Mouse (Mus musculus) neural tube, embryonic 12.5 days (tissue): ENCODE measurements around the gene Nrxn1. TPM values are rescaled to one million over a fixed set of nuclear protein-coding genes. Genes with fewer than 3 reads are reported as not detected.

Experiments
- ATAC-seq: fragments of 200-750 bp; cut with Nextera tagmentation; 2 replicates; pipeline ENCODE4 v1.8.0; 2017; ENCODE audit warnings: low read depth, mild to moderate bottlenecking, moderate TSS enrichment, moderate library complexity; ENCODE audit not compliant: low FRiP score
- H3K27ac ChIP-seq: fragments of 300-500 bp; sonication (generic); 2 replicates; pipeline ENCODE4 v1.5.1; 2016
- H3K27me3 ChIP-seq: fragments of 300-500 bp; sonication (generic); replicated peaks from 2 replicates; pipeline ENCODE4 v1.6.1; 2016; ENCODE audit warnings: mild to moderate bottlenecking
- H3K36me3 ChIP-seq: fragments of 300-500 bp; sonication (generic); 2 replicates; pipeline ENCODE4 v1.6.1; 2016; ENCODE audit warnings: mild to moderate bottlenecking
- H3K4me1 ChIP-seq: fragments of 300-500 bp; sonication (generic); 2 replicates; pipeline ENCODE4 v1.6.1; 2016
- H3K4me2 ChIP-seq: fragments of 300-500 bp; sonication (generic); replicated peaks from 2 replicates; pipeline ENCODE4 v1.6.1; 2016; ENCODE audit warnings: mild to moderate bottlenecking
- H3K4me3 ChIP-seq: fragments of 300-500 bp; sonication (generic); 2 replicates; pipeline ENCODE4 v1.5.1; 2016
- H3K9ac ChIP-seq: fragments of 300-500 bp; sonication (generic); 2 replicates; pipeline ENCODE4 v1.6.1; 2016; ENCODE audit warnings: mild to moderate bottlenecking
- H3K9me3 ChIP-seq: fragments of 300-500 bp; sonication (generic); 2 replicates; pipeline ENCODE4 v1.6.1; 2016; ENCODE audit warnings: mild to moderate bottlenecking
- WGBS: fragments of 180-500 bp; shearing (Covaris S2); methylation state at CpG from one replicate; pipeline ENCODE4 v1.1.7; 2016; 5-methylcytosine and 5-hydroxymethylcytosine counted together
- polyA plus RNA-seq: library from polyadenylated mRNA; unstranded; fragments of >200 nt; fragmentation: Nextera tagmentation; extraction: Ambion mirVana; gene quantifications from 2 replicates; pipeline ENCODE4 v1.2.1, GENCODE M21; 2016

The Nrxn1 gene
- polyA plus RNA-seq, 1 experiment from 2014 or later = 62.1 TPM

GRCm38 (mm10) chr17:90122796-90123481, 969.9 kb downstream of the Nrxn1 start:
- Histone ChIP-seq H3K27me3 (no peaks in the 10 kb centered on the region), H3K36me3 (no peaks in the 10 kb centered on the region), H3K9ac (no peak overlapping the region), H3K9me3 (no peaks in the 10 kb centered on the region), H3K4me3 (no peak overlapping the region), H3K4me2 (no peak overlapping the region), H3K27ac (no peak overlapping the region), H3K4me1 (no peaks in the 10 kb centered on the region)
- 91% methylated on average over 5 of the region's 5 CpGs for WGBS
- ATAC-seq = no peak

- Histone ChIP-seq H3K4me2 (no peak overlapping the region), H3K36me3 (no peaks in the 10 kb centered on the region), H3K27me3 (no peaks in the 10 kb centered on the region), H3K9ac (no peak overlapping the region), H3K4me1 (no peaks in the 10 kb centered on the region), H3K27ac (no peak overlapping the region), H3K4me3 (no peak overlapping the region), H3K9me3 (no peaks in the 10 kb centered on the region)
- ATAC-seq = no peak
- 86% methylated on average over 2 of the region's 2 CpGs for WGBS
Observed at GRCm38 (mm10) chr17:90116241-90116640, 976.6 kb downstream of the Nrxn1 start.

DNA sequence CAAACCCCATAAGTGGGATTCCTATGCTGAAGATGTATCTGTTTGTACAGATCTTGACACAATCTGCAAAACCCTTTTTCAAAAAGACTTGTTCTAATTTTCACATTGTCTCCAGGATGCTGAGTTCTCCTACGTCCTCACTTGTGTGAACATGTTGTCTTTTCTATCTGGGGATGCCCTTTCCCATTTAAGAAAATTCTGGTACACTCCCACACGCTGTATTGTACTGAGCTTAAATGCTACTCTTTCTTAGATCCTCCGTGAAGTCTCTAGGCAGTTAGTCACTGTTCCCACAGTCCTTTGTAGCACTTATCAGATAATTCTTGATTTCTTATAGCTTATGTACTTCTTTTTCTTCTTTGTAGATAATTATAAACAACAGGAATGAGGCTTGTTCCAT, 997.9 kb downstream of the Nrxn1 start:
- Histone ChIP-seq H3K27me3 (no peaks in the 10 kb centered on the region), H3K4me1 (no peaks in the 10 kb centered on the region), H3K9ac (no peak overlapping the region), H3K27ac (no peak overlapping the region), H3K4me2 (no peak overlapping the region), H3K4me3 (no peak overlapping the region), H3K36me3 (no peaks in the 10 kb centered on the region), H3K9me3 (no peaks in the 10 kb centered on the region)
- WGBS = 76% methylated on average over 3 of the region's 3 CpGs
- no peak for ATAC-seq

DNA sequence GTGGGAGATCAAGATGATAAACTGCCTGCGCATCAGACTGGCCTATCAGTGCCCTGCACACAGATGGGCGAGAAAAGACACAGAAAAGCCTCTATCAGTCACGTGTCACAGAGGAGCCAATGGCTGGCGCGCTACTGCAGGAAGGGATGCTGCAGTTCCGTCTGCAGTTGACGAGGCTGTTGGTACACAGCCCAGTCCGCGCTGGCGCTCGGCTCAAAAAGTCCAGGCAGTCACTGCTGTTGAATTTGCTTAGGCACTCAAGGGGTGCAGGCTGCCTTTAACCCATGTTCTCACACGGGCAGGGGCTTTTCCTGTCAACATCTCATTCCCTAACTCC, 1004.6 kb downstream of the Nrxn1 start:
- H3K4me2 ChIP-seq = peak overlapping the region; percentile 56
- no peak overlapping the region for H3K9ac ChIP-seq
- no peaks in the 10 kb centered on the region for H3K9me3 ChIP-seq
- H3K27ac ChIP-seq = peak overlapping the region; percentile 37; the same call in 1 of the 2 replicates
- no peaks in the 10 kb centered on the region for H3K27me3 ChIP-seq
- 1% methylated on average over 12 of the region's 12 CpGs for WGBS
- no peaks in the 10 kb centered on the region for H3K36me3 ChIP-seq
- ATAC-seq = peak; percentile 100
- H3K4me1 ChIP-seq = peaks cover 8% of the 10 kb centered on the region; the same call in 1 of the 2 replicates
- peak overlapping the region; percentile 9 for H3K4me3 ChIP-seq

- WGBS = 43% methylated on average over 11 of the region's 11 CpGs
- peaks cover 8% of the 10 kb centered on the region; the same call in 1 of the 2 replicates for H3K4me1 ChIP-seq
- peak overlapping the region; percentile 56 for H3K4me2 ChIP-seq
- H3K9ac ChIP-seq = no peak overlapping the region
- no peak for ATAC-seq
- no peaks in the 10 kb centered on the region for H3K9me3 ChIP-seq
- no peaks in the 10 kb centered on the region for H3K27me3 ChIP-seq
- H3K27ac ChIP-seq = peak overlapping the region; percentile 37; the same call in 1 of the 2 replicates
- H3K4me3 ChIP-seq = peak overlapping the region; percentile 9
- H3K36me3 ChIP-seq = no peaks in the 10 kb centered on the region
Observed at GRCm38 (mm10) chr17:90087616-90088313, 1005.1 kb downstream of the Nrxn1 start.

- Histone ChIP-seq H3K27me3 (no peaks in the 10 kb centered on the region), H3K4me2 (peak overlapping the region; percentile 16; the same call in 1 of the 2 replicates), H3K4me3 (no peak overlapping the region), H3K9me3 (no peaks in the 10 kb centered on the region), H3K4me1 (peaks cover 8% of the 10 kb centered on the region; the same call in 1 of the 2 replicates), H3K27ac (no peak overlapping the region), H3K9ac (no peak overlapping the region), H3K36me3 (no peaks in the 10 kb centered on the region)
- 13% methylated on average over 1 of the region's 1 CpGs for WGBS
- peak; percentile 83 for ATAC-seq
Observed at GRCm38 (mm10) chr17:90086826-90087225, 1006.0 kb downstream of the Nrxn1 start.

GRCm38 (mm10) chr17:90079003-90079402, 1013.9 kb downstream of the Nrxn1 start:
- Histone ChIP-seq H3K4me1 (peaks cover 11% of the 10 kb centered on the region), H3K9ac (no peak overlapping the region), H3K4me3 (no peak overlapping the region), H3K4me2 (no peak overlapping the region), H3K36me3 (no peaks in the 10 kb centered on the region), H3K27ac (no peak overlapping the region), H3K27me3 (no peaks in the 10 kb centered on the region), H3K9me3 (no peaks in the 10 kb centered on the region)
- ATAC-seq = peak; percentile 51; the same call in 1 of the 2 replicates
- WGBS = 37% methylated on average over 6 of the region's 6 CpGs

- Histone ChIP-seq H3K4me2 (no peak overlapping the region), H3K4me3 (no peak overlapping the region), H3K9me3 (no peaks in the 10 kb centered on the region), H3K4me1 (peaks cover 11% of the 10 kb centered on the region), H3K36me3 (no peaks in the 10 kb centered on the region), H3K27me3 (no peaks in the 10 kb centered on the region), H3K9ac (no peak overlapping the region), H3K27ac (no peak overlapping the region)
- 8% methylated on average over 3 of the region's 3 CpGs for WGBS
- ATAC-seq = peak; percentile 85
Observed at GRCm38 (mm10) chr17:90078488-90078887, 1014.4 kb downstream of the Nrxn1 start.

DNA sequence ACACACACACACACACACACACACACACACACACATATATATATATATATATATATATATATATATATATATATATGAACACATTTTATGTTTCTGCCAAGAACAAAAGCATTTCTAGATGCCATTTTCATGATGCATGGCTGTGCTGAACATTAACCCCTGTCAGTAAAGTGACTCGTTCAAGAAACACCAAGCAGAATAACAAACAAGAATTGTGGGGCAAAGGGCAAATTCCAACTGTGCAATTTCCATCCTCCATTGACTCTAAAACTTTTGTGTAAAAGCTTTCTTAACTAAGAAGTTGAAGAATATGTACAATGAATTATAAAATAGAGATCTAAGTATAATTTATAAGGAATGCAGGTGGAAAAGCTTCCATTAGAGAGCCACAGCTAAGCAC, 1030.0 kb downstream of the Nrxn1 start:
- WGBS = 7% methylated on average over 1 of the region's 1 CpGs
- H3K27me3 ChIP-seq = no peaks in the 10 kb centered on the region
- no peaks in the 10 kb centered on the region for H3K36me3 ChIP-seq
- peaks cover 13% of the 10 kb centered on the region for H3K4me1 ChIP-seq
- H3K9ac ChIP-seq = no peak overlapping the region
- H3K4me3 ChIP-seq = no peak overlapping the region
- H3K4me2 ChIP-seq = no peak overlapping the region
- no peak for ATAC-seq
- H3K9me3 ChIP-seq = no peaks in the 10 kb centered on the region
- H3K27ac ChIP-seq = no peak overlapping the region

GRCm38 (mm10) chr17:90060872-90061271, 1032.0 kb downstream of the Nrxn1 start:
- H3K9me3 ChIP-seq = no peaks in the 10 kb centered on the region
- H3K4me3 ChIP-seq = no peak overlapping the region
- no peaks in the 10 kb centered on the region for H3K27me3 ChIP-seq
- H3K4me1 ChIP-seq = peaks cover 13% of the 10 kb centered on the region
- WGBS = 40% methylated on average over 5 of the region's 5 CpGs
- no peak overlapping the region for H3K4me2 ChIP-seq
- no peak overlapping the region for H3K9ac ChIP-seq
- peak; percentile 68 for ATAC-seq
- H3K27ac ChIP-seq = no peak overlapping the region
- no peaks in the 10 kb centered on the region for H3K36me3 ChIP-seq

- no peak overlapping the region for H3K4me3 ChIP-seq
- H3K9ac ChIP-seq = no peak overlapping the region
- H3K27me3 ChIP-seq = no peaks in the 10 kb centered on the region
- no peak overlapping the region for H3K27ac ChIP-seq
- H3K4me2 ChIP-seq = no peak overlapping the region
- peaks cover 13% of the 10 kb centered on the region for H3K4me1 ChIP-seq
- no peak; the same call in 1 of the 2 replicates for ATAC-seq
- H3K36me3 ChIP-seq = no peaks in the 10 kb centered on the region
- no peaks in the 10 kb centered on the region for H3K9me3 ChIP-seq
- whole genome bisulfite sequencing = 40% methylated on average over 3 of the region's 3 CpGs
Observed at GRCm38 (mm10) chr17:90060168-90060567, 1032.7 kb downstream of the Nrxn1 start.

DNA sequence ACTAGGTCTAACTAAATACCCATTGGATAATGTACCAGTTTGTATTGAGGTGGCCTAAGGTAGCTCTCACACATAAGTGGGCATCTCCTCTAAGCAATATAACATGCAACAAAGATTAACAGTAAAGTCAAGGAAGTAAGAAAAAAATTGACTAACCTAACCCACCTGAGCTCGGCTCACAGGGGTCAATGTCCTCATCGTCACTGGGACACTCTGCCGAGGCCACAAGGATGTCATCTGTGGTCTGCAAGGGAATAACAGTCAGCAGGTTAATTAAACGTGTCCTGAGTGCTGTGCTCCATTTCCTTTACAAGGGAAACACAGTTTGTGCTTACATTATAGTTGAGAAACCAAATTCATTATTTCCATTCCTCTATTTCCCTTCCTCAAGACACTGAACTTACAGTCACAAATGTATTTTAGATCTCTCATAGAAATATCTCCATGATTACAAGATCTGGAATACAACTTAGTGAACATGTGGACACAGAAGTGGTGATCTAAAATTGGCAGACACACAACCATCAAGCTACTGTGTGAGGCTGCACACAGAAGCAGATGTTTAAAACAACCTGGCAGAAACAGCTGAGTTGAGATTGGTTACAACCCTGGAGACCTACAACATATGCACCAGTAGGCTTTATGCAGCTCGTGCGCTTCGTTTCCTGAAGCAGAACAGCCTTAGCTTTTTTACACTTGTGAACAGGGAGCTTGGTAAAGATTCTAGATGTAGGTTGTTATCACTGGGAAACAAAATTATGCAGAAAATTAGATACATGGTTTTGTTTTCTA, 1033.4 kb downstream of the Nrxn1 start:
- H3K9ac ChIP-seq = no peak overlapping the region
- no peak overlapping the region for H3K4me3 ChIP-seq
- no peak overlapping the region for H3K4me2 ChIP-seq
- H3K9me3 ChIP-seq = no peaks in the 10 kb centered on the region
- no peaks in the 10 kb centered on the region for H3K36me3 ChIP-seq
- H3K27me3 ChIP-seq = no peaks in the 10 kb centered on the region
- H3K27ac ChIP-seq = no peak overlapping the region
- WGBS = 66% methylated on average over 7 of the region's 7 CpGs
- ATAC-seq = no peak
- peaks cover 13% of the 10 kb centered on the region for H3K4me1 ChIP-seq
